Mouse (Mus musculus) embryonic facial prominence, embryonic 11.5 days (tissue): ENCODE data around the gene Ppm1b. TPM values are rescaled to one million over a fixed set of nuclear protein-coding genes. Genes with fewer than 3 reads are reported as not detected.

Source experiments
- polyA plus RNA-seq: library from polyadenylated mRNA; unstranded; fragments of >200 nt; fragmentation: Nextera tagmentation; extraction: Ambion mirVana; gene quantifications from 2 replicates; pipeline ENCODE4 v1.2.1, GENCODE M21; 2014

The Ppm1b gene
- polyA plus RNA-seq, 1 experiment from 2014 or later, result 93.9 TPM

Other genes with a start within 250 kb of the Ppm1b start
- gene Lrpprc, start 166.0 kb upstream of the Ppm1b start, polyA plus RNA-seq, result 60.0 and 63.1 TPM in 2 replicates
- gene Slc3a1, start 71.6 kb downstream of the Ppm1b start, polyA plus RNA-seq, result 0.24 and 0.35 TPM in 2 replicates
- 40.6 and 45.5 TPM in 2 replicates for gene Prepl, start 133.5 kb downstream of the Ppm1b start, polyA plus RNA-seq
- gene Camkmt, start 133.8 kb downstream of the Ppm1b start, polyA plus RNA-seq, result 16.8 and 16.9 TPM in 2 replicates